Mouse (Mus musculus): ENCODE results near the gene Kpnb1. TPM values are rescaled to one million over a fixed set of nuclear protein-coding genes. Genes with fewer than 3 reads are reported as not detected.
"Not testable (repeated sequence)": the region's sequence is repeated elsewhere in the genome, so short reads cannot be mapped to it uniquely, and the experiment has no call there.

Kpnb1 gene
- polyA plus RNA-seq, 1 experiment from 2014 or later: 114 TPM

DNA sequence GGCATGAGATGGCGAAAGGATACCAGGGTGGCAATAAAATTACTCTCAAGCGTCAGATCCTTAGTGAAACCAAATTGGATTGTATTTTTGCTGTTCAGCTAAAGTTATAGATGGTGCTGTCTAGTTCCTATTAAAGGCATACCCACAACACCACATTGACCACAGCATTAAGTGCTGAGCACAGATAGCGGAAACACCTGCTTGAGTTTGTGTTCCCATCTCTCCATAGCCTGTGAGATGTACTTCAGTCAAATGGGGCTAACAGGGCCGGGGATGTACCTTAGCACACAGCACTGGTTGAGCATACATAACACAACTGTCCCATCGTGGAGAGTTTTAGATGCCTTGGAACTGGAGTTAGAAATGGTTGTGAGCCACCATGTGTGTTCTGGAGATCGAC is 3.3 kb upstream of the Kpnb1 start:
- H3K9me3 ChIP-seq (ENCODE audit: control insufficient read depth, low read length): no peaks in the 10 kb centered on the region
- peaks cover 3% of the 10 kb centered on the region for H3K4me1 ChIP-seq (replicated peaks; ENCODE audit: control insufficient read depth, insufficient read depth, low read length)
- 92% methylated on average over 6 of the region's 6 CpGs for WGBS
- H3K27ac ChIP-seq (ENCODE audit: low read depth, low read length): no peak overlapping the region
- H3K4me3 ChIP-seq (ENCODE audit: low read depth, low read length): no peak overlapping the region
- no peaks in the 10 kb centered on the region for H3K27me3 ChIP-seq (ENCODE audit: control insufficient read depth, insufficient read depth, low read length)
- no peaks in the 10 kb centered on the region for H3K36me3 ChIP-seq (ENCODE audit: control insufficient read depth, insufficient read depth, low read length)
- no peak for DNase-seq (ENCODE audit: low spot score)
- H3K9ac ChIP-seq (ENCODE audit: low read length): no peak overlapping the region
- ATAC-seq (replicated peaks; ENCODE audit: low FRiP score): no peak
- H3K4me2 ChIP-seq (ENCODE audit: low read depth, low read length, severe bottlenecking): no peak overlapping the region

DNA sequence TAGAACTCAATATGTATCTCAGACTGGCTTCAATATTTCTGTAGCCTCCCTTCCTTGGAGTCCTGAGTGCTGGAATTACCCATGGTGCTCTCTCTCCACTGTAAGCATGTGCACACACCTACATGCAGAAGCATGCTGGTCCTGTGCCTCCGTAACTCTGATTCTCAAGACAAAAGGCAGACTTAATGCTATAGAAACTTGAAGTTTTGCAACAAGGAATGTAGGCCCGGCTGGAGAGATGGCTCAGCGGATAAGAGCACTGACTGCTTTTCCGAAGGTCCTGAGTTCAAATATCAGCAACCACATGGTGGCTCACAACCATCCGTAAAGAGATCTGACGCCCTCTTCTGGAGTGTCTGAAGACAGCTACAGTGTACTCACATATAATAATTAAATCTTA is 2.0 kb upstream of the Kpnb1 start:
- H3K27me3 ChIP-seq (ENCODE audit: control insufficient read depth, insufficient read depth, low read length); H3K4me3 ChIP-seq (ENCODE audit: low read depth, low read length); H3K27ac ChIP-seq (ENCODE audit: low read depth, low read length); ATAC-seq (replicated peaks; ENCODE audit: low FRiP score); DNase-seq (ENCODE audit: low spot score); H3K36me3 ChIP-seq (ENCODE audit: control insufficient read depth, insufficient read depth, low read length); H3K4me1 ChIP-seq (replicated peaks; ENCODE audit: control insufficient read depth, insufficient read depth, low read length); H3K4me2 ChIP-seq (ENCODE audit: low read depth, low read length, severe bottlenecking); H3K9me3 ChIP-seq (ENCODE audit: control insufficient read depth, low read length): not testable (repeated sequence)
- WGBS: 92% methylated on average over 6 of the region's 6 CpGs
- peak overlapping the region; percentile 83; the same call in 1 of the 2 replicates for H3K9ac ChIP-seq (ENCODE audit: low read length)

DNA sequence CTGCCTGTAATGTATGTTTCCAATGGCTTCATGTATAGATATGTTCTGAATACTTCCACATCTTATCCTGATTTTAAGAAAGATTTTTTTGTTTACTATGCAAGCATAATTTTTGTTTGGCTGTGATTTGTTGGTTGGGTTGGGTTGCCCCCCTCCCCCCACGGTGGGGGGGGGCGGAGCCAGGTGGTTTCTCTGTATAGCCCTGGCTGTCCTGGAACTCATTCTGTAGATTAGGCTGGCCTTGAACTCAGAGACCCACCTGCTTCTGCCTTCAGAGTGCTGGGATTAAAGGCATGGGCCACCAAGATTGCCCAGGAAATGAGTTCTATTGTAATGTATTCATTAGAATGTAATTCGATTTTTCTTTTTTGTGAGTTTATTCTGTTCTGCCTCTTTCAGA is 1.6 kb upstream of the Kpnb1 start:
- DNase-seq (ENCODE audit: low spot score): peak; percentile 57
- H3K27me3 ChIP-seq (ENCODE audit: control insufficient read depth, insufficient read depth, low read length): no peaks in the 10 kb centered on the region
- peak overlapping the region; percentile 80 for H3K4me2 ChIP-seq (ENCODE audit: low read depth, low read length, severe bottlenecking)
- peak overlapping the region; percentile 97 for H3K27ac ChIP-seq (ENCODE audit: low read depth, low read length)
- peaks cover 6% of the 10 kb centered on the region for H3K36me3 ChIP-seq (ENCODE audit: control insufficient read depth, insufficient read depth, low read length)
- H3K4me1 ChIP-seq (replicated peaks; ENCODE audit: control insufficient read depth, insufficient read depth, low read length): peaks cover 5% of the 10 kb centered on the region
- peak overlapping the region; percentile 83 for H3K9ac ChIP-seq (ENCODE audit: low read length)
- H3K4me3 ChIP-seq (ENCODE audit: low read depth, low read length): peak overlapping the region; percentile 93
- H3K9me3 ChIP-seq (ENCODE audit: control insufficient read depth, low read length): no peaks in the 10 kb centered on the region
- WGBS: 33% methylated on average over 3 of the region's 3 CpGs
- ATAC-seq (replicated peaks; ENCODE audit: low FRiP score): no peak

DNA sequence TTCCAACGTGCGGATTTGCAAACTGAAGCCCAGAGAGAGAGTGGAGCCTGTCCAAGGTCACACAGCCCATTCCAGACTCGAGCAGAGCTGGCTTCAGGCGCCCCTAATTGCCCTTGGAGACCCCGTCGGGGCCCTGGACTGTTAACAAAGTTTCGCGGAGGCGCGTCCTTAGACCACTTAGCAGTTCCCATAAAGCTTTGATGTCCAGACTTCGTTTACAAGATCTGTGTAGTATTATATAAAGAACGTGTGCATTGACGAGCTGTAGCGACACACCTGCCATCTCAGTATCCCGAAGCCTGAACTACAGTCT is 918 bp upstream of the Kpnb1 start:
- peaks cover 5% of the 10 kb centered on the region for H3K4me1 ChIP-seq (replicated peaks; ENCODE audit: control insufficient read depth, insufficient read depth, low read length)
- DNase-seq (ENCODE audit: low spot score): no peak

DNA sequence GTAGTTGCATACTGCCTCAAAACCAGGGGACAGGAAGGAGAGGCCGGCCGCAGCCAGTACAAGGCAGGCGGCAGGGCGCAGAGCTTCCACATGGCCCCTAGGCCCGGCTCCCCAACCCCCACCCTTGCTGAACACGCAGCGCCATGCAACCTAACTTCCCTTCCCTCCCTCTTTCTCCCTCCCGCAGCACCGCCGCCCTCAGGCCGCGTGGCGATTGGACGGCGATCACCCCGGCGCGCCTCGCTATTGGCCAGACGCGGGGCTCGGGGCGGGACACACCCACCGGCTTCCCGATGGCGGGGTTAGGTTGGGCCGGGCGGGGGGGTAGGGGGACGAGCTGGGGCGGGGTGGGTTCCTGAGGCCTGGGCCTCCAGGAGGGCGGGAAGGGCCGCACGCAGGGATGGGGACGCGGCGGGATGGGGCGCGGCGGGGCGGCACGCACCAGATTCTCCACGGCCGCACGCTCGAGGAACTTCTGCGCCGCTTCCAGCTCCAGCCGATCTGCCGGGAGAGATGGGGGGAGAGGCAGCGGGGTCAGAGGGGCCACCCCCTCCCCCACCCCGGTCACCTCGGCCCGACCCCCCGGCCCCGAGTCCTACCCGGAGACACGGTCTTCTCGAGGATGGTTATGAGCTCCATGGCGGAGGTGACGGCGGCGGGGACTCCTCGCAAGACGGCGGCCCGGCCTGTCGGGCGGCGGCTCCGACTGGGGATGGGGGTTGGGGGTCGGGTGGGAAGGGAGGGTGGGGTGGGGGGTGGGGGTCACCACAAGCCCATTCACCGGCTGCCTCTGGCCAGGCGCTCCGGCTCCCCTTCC is 526 bp downstream of the Kpnb1 start:
- Histone ChIP-seq H3K4me3 (ENCODE audit: low read depth, low read length) (peak overlapping the region; percentile 93), H3K9me3 (ENCODE audit: control insufficient read depth, low read length) (no peaks in the 10 kb centered on the region), H3K4me2 (ENCODE audit: low read depth, low read length, severe bottlenecking) (peak overlapping the region; percentile 74), H3K27ac (ENCODE audit: low read depth, low read length) (peak overlapping the region; percentile 96), H3K4me1 (replicated peaks; ENCODE audit: control insufficient read depth, insufficient read depth, low read length) (peaks cover 5% of the 10 kb centered on the region), H3K9ac (ENCODE audit: low read length) (peak overlapping the region; percentile 97), H3K36me3 (ENCODE audit: control insufficient read depth, insufficient read depth, low read length) (peaks cover 19% of the 10 kb centered on the region), H3K27me3 (ENCODE audit: control insufficient read depth, insufficient read depth, low read length) (no peaks in the 10 kb centered on the region)
- ATAC-seq (replicated peaks; ENCODE audit: low FRiP score) (peak; percentile 76), DNase-seq (ENCODE audit: low spot score) (peak; percentile 99)
- WGBS: under 1% methylated on average over 52 of the region's 74 CpGs

More for the DNA sequence above, 918 bp upstream of the Kpnb1 start:
- H3K4me3 ChIP-seq (ENCODE audit: low read depth, low read length): peak overlapping the region; percentile 93
- H3K9me3 ChIP-seq (ENCODE audit: control insufficient read depth, low read length): no peaks in the 10 kb centered on the region
- H3K36me3 ChIP-seq (ENCODE audit: control insufficient read depth, insufficient read depth, low read length): peaks cover 10% of the 10 kb centered on the region
- no peaks in the 10 kb centered on the region for H3K27me3 ChIP-seq (ENCODE audit: control insufficient read depth, insufficient read depth, low read length)
- H3K4me2 ChIP-seq (ENCODE audit: low read depth, low read length, severe bottlenecking): peak overlapping the region; percentile 80
- ATAC-seq (replicated peaks; ENCODE audit: low FRiP score): no peak
- H3K9ac ChIP-seq (ENCODE audit: low read length): peak overlapping the region; percentile 83
- WGBS: under 1% methylated on average over 15 of the region's 15 CpGs
- H3K27ac ChIP-seq (ENCODE audit: low read depth, low read length): peak overlapping the region; percentile 97

DNA sequence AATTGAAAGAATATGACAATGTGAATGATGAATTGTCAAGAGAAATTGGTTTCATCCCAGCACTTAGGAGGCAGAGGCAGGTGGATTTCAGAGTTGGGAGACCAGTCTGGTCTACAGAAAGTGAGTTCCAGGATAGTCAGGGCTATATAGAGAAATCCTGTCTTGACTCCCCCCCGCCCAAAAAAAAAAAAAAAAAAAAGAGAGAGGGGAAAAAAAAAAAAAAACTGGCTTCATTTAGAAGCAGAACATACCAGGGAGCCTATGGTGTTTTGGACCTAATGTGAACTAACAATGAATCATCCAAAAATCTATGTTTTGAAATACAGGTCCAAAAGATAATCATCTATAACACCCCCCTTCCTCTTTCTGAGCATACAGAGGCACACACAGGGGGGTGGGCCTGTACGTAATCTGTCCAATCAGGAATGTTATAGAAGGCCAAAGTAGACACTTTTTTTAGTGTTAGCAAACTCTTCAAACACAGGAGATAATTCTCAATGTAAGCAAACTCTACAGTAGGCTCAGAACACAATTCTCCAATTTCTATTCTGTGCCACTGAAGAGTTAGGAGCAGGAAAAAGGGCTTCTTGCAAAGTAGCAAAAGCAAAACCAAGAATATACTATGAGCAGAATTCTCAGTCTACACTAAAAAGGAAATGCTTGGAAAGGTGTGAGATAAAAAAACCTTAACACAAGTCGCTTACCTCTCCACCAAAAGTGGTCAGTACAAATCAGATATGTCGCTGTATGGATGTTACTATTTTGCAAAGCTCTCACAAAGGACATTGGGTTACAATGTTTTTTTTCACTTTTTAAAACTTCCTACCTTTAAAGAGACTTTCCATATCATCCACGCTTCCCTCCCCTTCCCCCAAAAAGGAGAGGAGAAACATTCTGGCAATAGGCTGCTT is 1.7 kb downstream of the Kpnb1 start:
- no peak overlapping the region for H3K27ac ChIP-seq (ENCODE audit: low read depth, low read length)
- 55% methylated on average over 5 of the region's 5 CpGs for WGBS
- H3K36me3 ChIP-seq (ENCODE audit: control insufficient read depth, insufficient read depth, low read length): peaks cover 25% of the 10 kb centered on the region
- H3K9ac ChIP-seq (ENCODE audit: low read length): peak overlapping the region; percentile 97
- peak overlapping the region; percentile 93 for H3K4me3 ChIP-seq (ENCODE audit: low read depth, low read length)
- H3K27me3 ChIP-seq (ENCODE audit: control insufficient read depth, insufficient read depth, low read length): no peaks in the 10 kb centered on the region
- peaks cover 5% of the 10 kb centered on the region for H3K4me1 ChIP-seq (replicated peaks; ENCODE audit: control insufficient read depth, insufficient read depth, low read length)
- H3K4me2 ChIP-seq (ENCODE audit: low read depth, low read length, severe bottlenecking): peak overlapping the region; percentile 74
- ATAC-seq (replicated peaks; ENCODE audit: low FRiP score): no peak
- DNase-seq (ENCODE audit: low spot score): no peak
- H3K9me3 ChIP-seq (ENCODE audit: control insufficient read depth, low read length): no peaks in the 10 kb centered on the region

DNA sequence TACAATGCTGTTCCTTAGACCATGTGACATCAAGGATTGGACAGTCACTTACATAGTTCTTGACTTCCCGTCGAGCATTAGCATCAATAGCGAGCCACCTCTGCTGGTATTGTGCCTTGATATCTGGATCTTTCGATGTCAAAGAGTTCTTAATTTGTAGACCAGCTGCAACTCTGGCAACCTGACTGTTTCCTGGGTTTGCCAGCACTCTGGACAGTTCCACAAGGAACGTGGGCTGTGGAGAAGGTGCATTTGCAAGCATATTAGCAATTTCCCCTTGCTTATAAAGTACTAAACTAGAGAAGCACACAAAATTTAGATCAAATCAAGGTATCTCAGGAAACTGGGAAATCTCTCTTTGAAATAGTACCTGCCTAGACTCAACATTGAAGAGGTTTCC is 2.8 kb downstream of the Kpnb1 start:
- Histone ChIP-seq H3K27me3 (ENCODE audit: control insufficient read depth, insufficient read depth, low read length) (no peaks in the 10 kb centered on the region), H3K36me3 (ENCODE audit: control insufficient read depth, insufficient read depth, low read length) (peaks cover 36% of the 10 kb centered on the region), H3K4me2 (ENCODE audit: low read depth, low read length, severe bottlenecking) (no peak overlapping the region), H3K9ac (ENCODE audit: low read length) (no peak overlapping the region), H3K9me3 (ENCODE audit: control insufficient read depth, low read length) (no peaks in the 10 kb centered on the region), H3K4me1 (replicated peaks; ENCODE audit: control insufficient read depth, insufficient read depth, low read length) (peaks cover 5% of the 10 kb centered on the region), H3K27ac (ENCODE audit: low read depth, low read length) (no peak overlapping the region), H3K4me3 (ENCODE audit: low read depth, low read length) (no peak overlapping the region)
- no peak for ATAC-seq (replicated peaks; ENCODE audit: low FRiP score)
- 85% methylated on average over 5 of the region's 5 CpGs for WGBS
- no peak for DNase-seq (ENCODE audit: low spot score)

DNA sequence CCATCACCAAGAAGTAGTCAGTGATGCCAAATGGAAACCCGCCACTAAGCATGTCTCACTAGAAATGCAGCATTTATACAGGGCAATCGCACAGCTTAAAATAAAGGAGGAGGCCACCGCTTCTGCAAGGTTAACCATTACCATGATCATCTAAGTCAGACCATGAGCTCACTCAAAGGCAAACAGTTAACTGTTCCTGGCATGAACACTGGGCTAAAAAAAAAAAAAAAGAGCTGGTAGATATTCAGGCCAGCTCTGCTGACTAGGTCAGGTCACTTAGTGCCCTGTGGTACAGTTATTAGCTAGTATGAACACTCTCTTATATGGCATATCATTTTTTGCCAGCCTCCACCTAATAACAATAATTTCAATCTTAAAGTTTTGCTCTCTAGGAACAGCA is 5.2 kb downstream of the Kpnb1 start:
- ATAC-seq (replicated peaks; ENCODE audit: low FRiP score) (no peak), DNase-seq (ENCODE audit: low spot score) (no peak)
- 93% methylated on average over 3 of the region's 3 CpGs for WGBS
- no peak overlapping the region for H3K27ac ChIP-seq (ENCODE audit: low read depth, low read length)
- peaks cover 3% of the 10 kb centered on the region for H3K4me1 ChIP-seq (replicated peaks; ENCODE audit: control insufficient read depth, insufficient read depth, low read length)
- peaks cover 40% of the 10 kb centered on the region for H3K36me3 ChIP-seq (ENCODE audit: control insufficient read depth, insufficient read depth, low read length)
- no peak overlapping the region for H3K4me3 ChIP-seq (ENCODE audit: low read depth, low read length)
- H3K9ac ChIP-seq (ENCODE audit: low read length): no peak overlapping the region
- H3K27me3 ChIP-seq (ENCODE audit: control insufficient read depth, insufficient read depth, low read length): no peaks in the 10 kb centered on the region
- no peaks in the 10 kb centered on the region for H3K9me3 ChIP-seq (ENCODE audit: control insufficient read depth, low read length)
- no peak overlapping the region for H3K4me2 ChIP-seq (ENCODE audit: low read depth, low read length, severe bottlenecking)

All from forebrain, embryonic 11.5 days (tissue).